Mouse (Mus musculus) embryonic facial prominence, embryonic 13.5 days (tissue): ENCODE measurements around the gene Dlx1. TPM values are rescaled to one million over a fixed set of nuclear protein-coding genes. Genes with fewer than 3 reads are reported as not detected.

Source experiments
- ATAC-seq: fragments of 200-750 bp; cut with Nextera tagmentation; 2 replicates; pipeline ENCODE4 v1.8.0; 2017; ENCODE audit warnings: low read depth; ENCODE audit not compliant: insufficient number of reproducible peaks, insufficient read depth, low FRiP score, low TSS enrichment
- H3K27ac ChIP-seq: fragments of 300-500 bp; sonication (generic); 2 replicates; pipeline ENCODE4 v1.5.1; 2015; ENCODE audit warnings: moderate library complexity, mild to moderate bottlenecking, inconsistent platforms
- H3K27me3 ChIP-seq: fragments of 300-500 bp; sonication (generic); 2 replicates; pipeline ENCODE4 v1.6.1; 2015; ENCODE audit warnings: mild to moderate bottlenecking, inconsistent platforms
- H3K36me3 ChIP-seq: fragments of 300-500 bp; sonication (generic); 2 replicates; pipeline ENCODE4 v1.6.1; 2015; ENCODE audit warnings: mild to moderate bottlenecking, inconsistent platforms
- H3K4me1 ChIP-seq: fragments of 300-500 bp; sonication (generic); 2 replicates; pipeline ENCODE4 v1.6.1; 2015; ENCODE audit warnings: inconsistent platforms
- H3K4me2 ChIP-seq: fragments of 300-500 bp; sonication (generic); 2 replicates; pipeline ENCODE4 v1.6.1; 2015; ENCODE audit warnings: moderate library complexity, mild to moderate bottlenecking, inconsistent platforms
- H3K4me3 ChIP-seq: fragments of 300-500 bp; sonication (generic); 2 replicates; pipeline ENCODE4 v1.5.1; 2015; ENCODE audit warnings: mild to moderate bottlenecking, inconsistent platforms
- H3K9ac ChIP-seq: fragments of 300-500 bp; sonication (generic); 2 replicates; pipeline ENCODE4 v1.6.1; 2015; ENCODE audit warnings: mild to moderate bottlenecking, inconsistent platforms
- H3K9me3 ChIP-seq: fragments of 300-500 bp; sonication (generic); 2 replicates; pipeline ENCODE4 v1.6.1; 2016; ENCODE audit warnings: inconsistent platforms
- WGBS: fragments of 180-500 bp; shearing (Covaris S2); methylation state at CpG from one replicate; pipeline ENCODE4 v1.1.7; 2015; ENCODE audit warnings: mixed read lengths; 5-methylcytosine and 5-hydroxymethylcytosine counted together
- polyA plus RNA-seq: library from polyadenylated mRNA; unstranded; fragments of >200 nt; fragmentation: Nextera tagmentation; extraction: Ambion mirVana; gene quantifications from 2 replicates; pipeline ENCODE4 v1.2.1, GENCODE M21; 2015

Gene Dlx1
- polyA plus RNA-seq, 1 experiment from 2014 or later, result 15.1 TPM

DNA sequence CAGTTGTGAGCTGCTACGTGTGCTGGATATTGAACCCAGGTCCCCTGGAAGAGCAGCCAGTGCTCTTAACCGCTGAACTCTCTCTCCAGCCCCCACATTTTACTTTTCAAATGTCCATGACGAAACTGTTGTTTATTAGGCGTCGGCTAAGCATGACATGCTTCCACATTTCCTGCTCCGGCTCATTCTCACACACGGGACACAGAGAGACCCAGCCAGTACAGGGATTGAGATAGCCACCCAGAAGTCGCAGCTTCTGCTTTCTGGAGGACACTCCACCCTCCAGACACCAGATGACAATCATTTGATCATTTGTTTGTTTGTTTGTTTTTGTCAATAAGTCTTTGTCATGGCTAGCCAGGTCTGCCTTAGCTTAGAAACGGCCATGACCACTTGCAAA is 23.1 kb upstream of the Dlx1 start:
- 62% methylated on average over 9 of the region's 9 CpGs for WGBS
- Histone ChIP-seq H3K9me3 (no peaks in the 10 kb centered on the region), H3K4me1 (peaks cover 5% of the 10 kb centered on the region; the same call in 1 of the 2 replicates), H3K36me3 (no peaks in the 10 kb centered on the region), H3K27me3 (no peaks in the 10 kb centered on the region), H3K4me2 (no peak overlapping the region), H3K9ac (no peak overlapping the region), H3K27ac (no peak overlapping the region), H3K4me3 (no peak overlapping the region)
- no peak for ATAC-seq

DNA sequence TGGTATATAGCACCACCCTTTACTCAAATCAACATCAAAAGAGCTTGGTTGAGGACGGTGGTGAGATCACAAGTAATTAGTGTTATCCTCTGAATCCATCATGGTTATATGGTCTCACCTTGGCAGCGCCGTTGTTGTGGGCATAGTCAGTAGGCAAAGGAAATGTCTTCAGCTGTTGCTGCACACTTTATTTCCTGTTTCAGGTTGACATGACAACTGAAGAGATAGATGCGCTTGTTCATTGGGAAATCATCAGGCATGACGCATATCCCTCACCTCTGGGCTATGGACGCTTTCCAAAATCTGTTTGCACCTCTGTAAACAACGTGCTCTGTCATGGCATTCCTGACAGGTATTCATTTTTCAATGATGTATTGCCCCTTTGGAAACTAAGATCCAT is 16.7 kb upstream of the Dlx1 start:
- no peaks in the 10 kb centered on the region for H3K9me3 ChIP-seq
- H3K9ac ChIP-seq, result no peak overlapping the region
- H3K27ac ChIP-seq, result no peak overlapping the region
- 0 out of 2 replicates have a peak, but pooled peaks cover 3% of the 10 kb centered on the region for H3K36me3 ChIP-seq
- H3K27me3 ChIP-seq, result peaks cover 14% of the 10 kb centered on the region
- peaks cover 11% of the 10 kb centered on the region; the same call in 1 of the 2 replicates for H3K4me1 ChIP-seq
- H3K4me3 ChIP-seq, result no peak overlapping the region
- no peak for ATAC-seq
- no peak overlapping the region for H3K4me2 ChIP-seq
- WGBS, result 81% methylated on average over 7 of the region's 7 CpGs

DNA sequence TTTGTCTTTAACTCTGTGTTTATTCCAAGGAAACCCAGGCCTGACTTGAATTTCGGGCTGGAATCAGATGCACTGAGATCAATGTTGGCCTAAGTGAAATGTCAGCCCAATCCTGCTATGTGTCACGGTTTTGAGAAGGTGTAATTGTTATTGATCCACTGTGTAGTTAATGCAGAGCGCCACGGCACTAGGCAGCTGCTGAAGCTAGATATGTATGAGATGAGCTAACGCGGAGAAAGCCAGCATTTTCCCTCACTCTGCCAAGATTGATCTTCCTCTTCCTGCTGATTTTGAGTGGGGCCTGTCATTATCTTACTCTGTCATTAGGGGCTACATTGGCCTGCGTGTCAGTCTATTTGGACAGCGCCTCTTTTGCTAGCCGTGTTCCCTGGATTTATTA is 15.6 kb upstream of the Dlx1 start:
- Histone ChIP-seq H3K4me1 (peaks cover 11% of the 10 kb centered on the region; the same call in 1 of the 2 replicates), H3K27ac (no peak overlapping the region), H3K36me3 (0 out of 2 replicates have a peak, but pooled peaks cover 3% of the 10 kb centered on the region), H3K9ac (no peak overlapping the region), H3K9me3 (no peaks in the 10 kb centered on the region), H3K4me3 (no peak overlapping the region), H3K4me2 (no peak overlapping the region), H3K27me3 (peaks cover 14% of the 10 kb centered on the region)
- ATAC-seq, result no peak
- 46% methylated on average over 9 of the region's 9 CpGs for WGBS

DNA sequence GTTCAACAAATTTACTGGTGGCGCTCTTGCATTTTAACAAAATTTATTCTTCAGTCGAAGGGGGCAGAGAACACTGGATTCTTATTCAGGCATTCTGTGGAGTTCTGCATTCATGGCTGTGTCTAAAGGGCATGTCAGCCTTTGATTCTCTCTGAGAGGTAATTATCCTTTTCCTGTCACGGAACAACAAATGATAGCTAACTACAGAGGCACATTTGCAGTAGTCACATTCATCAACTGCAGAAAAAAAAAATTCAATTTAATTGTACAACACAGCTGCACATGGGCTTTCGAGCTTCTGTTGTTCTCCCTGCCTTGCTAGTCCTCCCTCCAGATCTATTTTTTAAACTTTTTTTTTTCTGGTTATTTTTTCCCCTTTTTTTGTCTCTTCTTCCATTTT is 10.9 kb upstream of the Dlx1 start:
- no peak overlapping the region for H3K27ac ChIP-seq

DNA sequence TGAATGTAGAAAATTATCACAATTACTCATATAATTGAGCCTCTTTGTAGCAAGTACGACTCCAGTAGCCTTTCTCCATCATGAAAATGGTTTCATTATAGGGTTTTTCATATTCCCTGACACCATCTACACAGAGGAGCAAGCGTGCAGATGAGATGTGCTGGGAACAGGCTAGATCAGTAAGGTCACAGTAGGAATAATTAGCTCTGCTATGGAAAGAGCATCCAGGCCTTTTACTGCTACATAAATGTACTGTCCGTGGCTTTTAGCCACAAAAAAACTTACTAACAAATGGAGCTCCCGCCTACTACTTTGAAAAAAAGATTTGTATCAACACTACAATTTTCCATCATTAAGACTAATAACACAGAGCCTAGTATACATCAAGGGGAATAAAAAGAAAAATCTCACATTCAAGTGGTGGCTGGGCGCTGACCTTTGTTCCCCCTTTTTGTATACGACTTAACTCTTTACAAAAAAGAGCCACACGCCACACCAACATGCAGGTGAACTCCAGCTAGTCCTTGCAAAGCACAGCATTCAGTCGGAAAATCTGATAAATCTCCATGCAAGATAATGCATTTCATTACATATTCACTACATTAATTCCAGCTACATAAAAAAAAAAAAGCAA is 10.3 kb upstream of the Dlx1 start:
- H3K9me3 ChIP-seq, result no peaks in the 10 kb centered on the region
- H3K4me3 ChIP-seq, result no peak overlapping the region
- H3K4me2 ChIP-seq, result no peak overlapping the region
- H3K9ac ChIP-seq, result no peak overlapping the region
- no peak for ATAC-seq
- WGBS, result 57% methylated on average over 8 of the region's 8 CpGs
- peaks cover 44% of the 10 kb centered on the region for H3K27me3 ChIP-seq
- H3K27ac ChIP-seq, result no peak overlapping the region
- H3K4me1 ChIP-seq, result peaks cover 7% of the 10 kb centered on the region; the same call in 1 of the 2 replicates
- H3K36me3 ChIP-seq, result no peaks in the 10 kb centered on the region

More for the DNA sequence above, 10.9 kb upstream of the Dlx1 start:
- Histone ChIP-seq H3K4me2 (no peak overlapping the region), H3K36me3 (no peaks in the 10 kb centered on the region), H3K9ac (no peak overlapping the region), H3K27me3 (peaks cover 38% of the 10 kb centered on the region), H3K4me3 (no peak overlapping the region), H3K9me3 (no peaks in the 10 kb centered on the region), H3K4me1 (peaks cover 11% of the 10 kb centered on the region; the same call in 1 of the 2 replicates)
- no peak for ATAC-seq
- WGBS, result 34% methylated on average over 4 of the region's 4 CpGs

DNA sequence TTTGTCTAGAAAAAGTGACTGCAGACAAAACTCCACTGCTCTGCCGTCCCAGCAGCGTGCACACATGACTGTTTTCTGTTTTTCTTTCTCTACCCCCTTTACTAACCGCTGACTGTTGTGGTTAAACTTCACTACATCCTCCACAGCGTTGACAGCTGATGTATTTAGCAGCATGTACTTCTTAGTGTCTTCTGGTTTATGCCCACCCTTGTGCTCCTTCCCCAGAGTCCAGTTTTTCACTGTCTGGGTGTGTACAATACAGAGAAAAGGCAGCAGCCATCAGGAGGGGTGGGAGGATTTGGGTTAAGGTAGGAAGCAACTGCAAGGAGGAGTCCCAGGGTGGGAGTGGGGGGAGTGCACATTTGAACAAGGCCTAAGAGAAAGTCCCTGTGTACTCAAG is 5.0 kb upstream of the Dlx1 start:
- H3K27ac ChIP-seq, result no peak overlapping the region
- no peak overlapping the region for H3K4me2 ChIP-seq
- H3K9me3 ChIP-seq, result no peaks in the 10 kb centered on the region
- WGBS, result 41% methylated on average over 4 of the region's 4 CpGs
- no peak for ATAC-seq
- no peaks in the 10 kb centered on the region for H3K36me3 ChIP-seq
- H3K4me3 ChIP-seq, result no peak overlapping the region
- peaks cover 74% of the 10 kb centered on the region for H3K27me3 ChIP-seq
- H3K9ac ChIP-seq, result no peak overlapping the region
- no peaks in the 10 kb centered on the region for H3K4me1 ChIP-seq

DNA sequence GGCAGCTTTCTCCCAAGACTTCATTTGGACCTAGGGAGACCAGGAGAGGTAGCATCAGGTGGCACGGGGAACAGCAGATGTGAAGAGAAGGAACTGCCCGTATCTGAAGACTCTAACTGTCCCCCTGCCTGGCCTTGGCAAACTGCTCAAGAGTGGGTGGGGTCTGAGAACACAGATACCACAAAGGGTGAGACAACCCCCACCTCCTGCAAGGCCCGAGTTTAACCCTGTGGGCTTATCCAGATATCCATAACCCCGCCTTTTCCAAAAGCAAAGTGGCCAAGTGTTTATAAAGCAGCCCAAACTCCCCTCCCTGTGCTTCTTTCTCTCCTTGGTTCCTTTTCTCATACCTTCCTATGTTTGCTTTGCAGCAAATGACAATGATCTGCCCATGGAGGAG is 4.5 kb upstream of the Dlx1 start:
- 45% methylated on average over 4 of the region's 4 CpGs for WGBS

DNA sequence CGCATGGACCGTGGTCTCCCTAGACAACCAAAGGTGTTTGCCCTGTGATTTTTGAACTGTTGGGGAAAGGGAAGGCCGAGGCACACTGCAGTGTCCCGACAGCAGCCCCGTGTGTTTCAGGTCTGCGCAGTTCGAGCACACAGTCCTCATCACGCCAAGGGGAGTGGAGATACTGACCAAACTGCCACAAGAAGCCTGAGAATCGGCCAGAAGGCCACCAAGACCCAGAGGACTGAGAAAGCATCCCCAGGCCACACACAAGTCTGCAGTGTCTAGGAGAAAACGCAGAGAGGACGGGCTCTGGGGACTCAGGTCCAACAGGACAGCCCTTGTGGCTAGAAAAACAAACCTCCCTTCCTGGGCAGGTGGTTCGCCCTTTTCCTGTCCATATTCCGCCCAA is 3.1 kb upstream of the Dlx1 start:
- no peak overlapping the region for H3K4me3 ChIP-seq
- ATAC-seq, result no peak

More for the DNA sequence above, 4.5 kb upstream of the Dlx1 start:
- Histone ChIP-seq H3K4me3 (no peak overlapping the region), H3K27ac (no peak overlapping the region), H3K9ac (no peak overlapping the region), H3K27me3 (peaks cover 77% of the 10 kb centered on the region), H3K9me3 (no peaks in the 10 kb centered on the region), H3K4me1 (peaks cover under 1% of the 10 kb centered on the region), H3K4me2 (no peak overlapping the region), H3K36me3 (no peaks in the 10 kb centered on the region)
- no peak for ATAC-seq

DNA sequence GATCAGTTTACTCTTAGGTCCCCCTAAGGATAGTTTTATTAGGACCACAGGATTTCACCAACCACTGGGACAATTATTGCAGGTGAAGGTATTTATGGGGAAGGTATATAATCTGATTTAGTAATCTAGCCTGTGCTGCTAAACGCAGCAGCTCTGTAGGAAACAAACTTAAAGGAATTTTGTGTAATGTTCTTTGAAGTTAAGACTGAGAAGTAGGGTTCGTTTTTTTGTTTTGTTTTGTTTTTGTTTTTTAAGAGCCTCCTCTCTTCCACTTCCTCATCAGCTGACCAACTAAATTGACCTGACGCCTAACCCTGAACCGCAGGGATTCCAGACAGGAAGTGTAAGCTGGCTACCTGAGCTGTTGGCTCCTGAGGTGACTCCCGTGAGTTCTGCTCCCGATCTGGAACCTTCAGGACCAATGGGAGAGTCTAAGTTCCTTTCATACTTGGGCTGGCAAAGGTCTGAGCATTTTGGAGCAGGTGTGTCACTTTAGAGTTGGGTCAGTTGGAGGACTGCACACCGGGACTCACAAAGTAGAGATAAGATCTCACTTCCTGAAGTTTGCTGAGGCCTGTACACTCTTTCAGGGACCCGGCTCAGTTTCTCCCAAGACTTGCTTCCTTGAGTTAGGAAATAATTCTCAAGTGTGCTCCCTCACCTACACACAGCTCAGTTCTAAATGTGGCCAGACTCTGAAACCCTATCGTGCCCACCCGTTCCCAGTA is 1.2 kb upstream of the Dlx1 start:
- Histone ChIP-seq H3K9ac (no peak overlapping the region), H3K27me3 (peaks cover 94% of the 10 kb centered on the region), H3K36me3 (no peaks in the 10 kb centered on the region), H3K4me1 (peaks cover 23% of the 10 kb centered on the region), H3K4me3 (peak overlapping the region; percentile 11), H3K27ac (no peak overlapping the region), H3K4me2 (peak overlapping the region; percentile 30; the same call in 1 of the 2 replicates), H3K9me3 (no peaks in the 10 kb centered on the region)
- no peak for ATAC-seq
- 7% methylated on average over 10 of the region's 10 CpGs for WGBS

More for the DNA sequence above, 3.1 kb upstream of the Dlx1 start:
- Histone ChIP-seq H3K4me2 (no peak overlapping the region), H3K4me1 (peaks cover 11% of the 10 kb centered on the region), H3K9me3 (no peaks in the 10 kb centered on the region), H3K27ac (no peak overlapping the region), H3K9ac (0 out of 2 replicates have a peak overlapping the region, but pooled peaks have one; percentile 33), H3K36me3 (no peaks in the 10 kb centered on the region), H3K27me3 (peaks cover 85% of the 10 kb centered on the region)
- 25% methylated on average over 13 of the region's 13 CpGs for WGBS

DNA sequence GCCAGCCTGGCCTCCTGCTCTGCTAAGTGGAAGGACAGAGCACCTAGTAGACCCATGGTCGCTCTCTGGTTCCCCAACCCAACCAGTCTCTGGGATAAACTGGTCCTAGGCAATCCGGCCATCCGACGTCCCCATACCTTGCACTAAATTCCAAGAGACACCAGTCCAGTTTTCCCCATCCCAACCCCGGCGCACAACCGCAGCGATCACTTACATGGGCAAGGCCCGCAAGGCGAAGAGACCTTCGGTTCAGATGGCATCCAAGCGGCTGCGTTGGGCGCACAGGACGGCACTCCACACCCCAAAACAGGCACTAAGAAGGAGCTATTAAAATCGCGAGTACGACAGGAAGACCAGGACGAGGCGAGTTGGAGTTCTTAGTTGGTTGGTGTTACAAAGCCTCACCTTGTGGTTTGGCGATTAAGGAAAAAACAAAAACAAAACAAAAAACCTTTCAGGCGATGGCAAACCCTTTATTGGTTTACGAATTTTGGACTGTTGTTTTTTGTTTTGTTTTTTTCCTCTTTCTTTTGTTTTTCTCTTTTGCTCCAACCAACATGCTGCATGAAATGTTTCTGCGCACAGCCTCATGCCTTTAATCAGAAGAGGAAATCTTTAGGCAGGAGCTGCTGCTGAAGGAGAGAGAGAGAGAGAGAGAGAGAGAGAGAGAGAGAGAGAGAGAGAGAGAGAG is 445 bp upstream of the Dlx1 start:
- Histone ChIP-seq H3K27me3 (peaks cover 96% of the 10 kb centered on the region), H3K27ac (no peak overlapping the region), H3K4me2 (peak overlapping the region; percentile 84), H3K36me3 (no peaks in the 10 kb centered on the region), H3K9ac (no peak overlapping the region), H3K4me1 (peaks cover 28% of the 10 kb centered on the region), H3K9me3 (no peaks in the 10 kb centered on the region), H3K4me3 (peak overlapping the region; percentile 11)
- 3% methylated on average over 24 of the region's 24 CpGs for WGBS
- no peak for ATAC-seq

DNA sequence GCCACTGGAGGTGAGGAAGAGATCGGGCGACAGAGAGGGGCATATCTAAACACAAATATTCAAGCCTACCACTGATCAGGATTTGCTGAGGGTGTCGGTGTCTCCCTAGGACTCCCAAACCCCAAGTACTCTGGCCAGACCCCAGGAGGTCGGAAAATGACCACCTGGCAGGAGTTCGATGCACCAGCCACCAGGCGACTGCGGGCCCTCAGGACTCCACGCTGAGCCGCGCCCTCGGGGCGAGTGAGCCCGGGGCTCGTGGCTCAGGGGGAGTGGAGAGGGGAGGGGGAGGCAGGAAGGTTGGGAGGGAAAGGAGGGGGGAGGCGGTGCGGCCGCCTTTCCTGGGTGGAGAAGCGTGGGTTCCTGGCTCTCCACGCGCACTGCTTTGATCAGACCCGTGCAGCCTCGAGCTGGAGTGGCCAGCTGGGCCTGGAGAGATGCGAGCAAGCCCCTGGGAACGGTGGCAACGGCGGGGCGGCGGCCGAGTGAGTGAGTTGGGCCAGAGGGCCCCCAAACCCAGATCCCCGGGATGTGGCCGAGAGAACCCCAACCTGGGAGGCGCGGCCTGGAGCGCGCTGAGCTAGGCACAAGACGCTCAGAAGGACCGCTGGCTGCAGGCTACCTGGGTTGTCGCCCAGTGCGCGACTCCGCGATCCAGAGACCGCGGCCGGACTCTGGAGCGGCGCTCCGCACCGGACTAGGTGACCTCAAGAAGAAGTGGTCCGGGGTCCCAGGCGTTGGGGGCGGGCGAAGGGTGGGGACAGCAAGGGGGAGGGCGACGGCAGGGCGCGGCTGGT is 999 bp downstream of the Dlx1 start:
- Histone ChIP-seq H3K27me3 (peaks cover 96% of the 10 kb centered on the region), H3K9me3 (no peaks in the 10 kb centered on the region), H3K9ac (peak overlapping the region; percentile 72), H3K4me2 (peak overlapping the region; percentile 84), H3K4me3 (peak overlapping the region; percentile 52), H3K4me1 (peaks cover 29% of the 10 kb centered on the region), H3K36me3 (no peaks in the 10 kb centered on the region), H3K27ac (peak overlapping the region; percentile 89)
- peak; percentile 3; the same call in 1 of the 2 replicates for ATAC-seq
- WGBS, result under 1% methylated on average over 57 of the region's 57 CpGs
